Comparison of ENCODE assay signal across 20 mouse cellular contexts in the genomic region with DNA sequence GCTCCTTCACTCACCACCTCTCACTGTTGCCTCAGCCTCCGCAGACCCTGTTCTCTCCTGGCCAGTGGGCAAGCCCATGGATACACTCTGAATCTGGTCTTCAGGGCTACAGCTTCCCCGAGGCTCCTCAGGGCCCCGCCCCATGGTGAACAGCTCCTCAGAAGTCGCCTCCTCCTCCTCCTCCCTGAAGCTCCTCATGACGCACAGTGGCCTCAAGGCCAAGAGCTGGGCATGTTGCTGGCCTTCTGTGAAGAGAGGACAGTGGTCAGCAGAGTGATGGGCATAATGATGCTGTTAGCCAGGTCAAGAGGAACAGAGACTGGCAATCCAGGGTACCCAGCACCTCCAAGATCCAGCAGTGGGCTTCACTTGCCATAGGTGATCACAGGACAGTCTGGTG.
"Had no signal": no experiment of that assay in that cellular context is flagged by ENCODE, and none has a peak within 500 bp of the region (broad histone marks: within the 10 kb centered on the region; RNA-seq: fewer than 3 reads in every experiment).

No protein-coding gene starts in this region.

- H3K27ac ChIP-seq: limb, embryonic 13.5 days; liver, embryonic 12.5 days; liver, embryonic 15.5 days; macrophage; midbrain, embryonic 12.5 days; midbrain, embryonic 15.5 days; neural tube, embryonic 12.5 days; neural tube, embryonic 15.5 days; stomach, embryonic 15.5 days had no signal

- H3K4me2 ChIP-seq: limb, embryonic 13.5 days; liver, embryonic 12.5 days; liver, embryonic 15.5 days; midbrain, embryonic 12.5 days; midbrain, embryonic 15.5 days; neural tube, embryonic 12.5 days; neural tube, embryonic 15.5 days; stomach, embryonic 15.5 days had no signal

- DNase-seq: kidney, adult 18-20 months; kidney, adult 9 months; kidney, postnatal 14 days; kidney, postnatal 4 days; liver; lung, adult 2 months; retina, postnatal 1 day; right cerebral cortex, postnatal 25 days; spleen, adult 18-20 months; thymus, postnatal 25 days had no signal

- H3K4me1 ChIP-seq: midbrain, embryonic 12.5 days; midbrain, embryonic 15.5 days; neural tube, embryonic 12.5 days; neural tube, embryonic 15.5 days had no signal

- H3K27me3 ChIP-seq: limb, embryonic 13.5 days; liver, embryonic 12.5 days; liver, embryonic 15.5 days; midbrain, embryonic 12.5 days; midbrain, embryonic 15.5 days; neural tube, embryonic 12.5 days; neural tube, embryonic 15.5 days; stomach, embryonic 15.5 days had no signal

- H3K36me3 ChIP-seq: limb, embryonic 10.5 days; limb, embryonic 13.5 days; liver, embryonic 12.5 days; liver, embryonic 15.5 days; midbrain, embryonic 12.5 days; midbrain, embryonic 15.5 days; neural tube, embryonic 12.5 days; neural tube, embryonic 15.5 days; stomach, embryonic 15.5 days had no signal

- ATAC-seq: liver, embryonic 12.5 days; midbrain, embryonic 15.5 days had no signal

- H3K9me3 ChIP-seq: limb, embryonic 10.5 days; limb, embryonic 13.5 days; liver, embryonic 12.5 days; liver, embryonic 15.5 days; midbrain, embryonic 12.5 days; midbrain, embryonic 15.5 days; neural tube, embryonic 12.5 days; neural tube, embryonic 15.5 days; stomach, embryonic 15.5 days had no signal

- H3K9ac ChIP-seq: limb, embryonic 13.5 days; liver, embryonic 12.5 days; liver, embryonic 15.5 days; midbrain, embryonic 12.5 days; midbrain, embryonic 15.5 days; neural tube, embryonic 12.5 days; neural tube, embryonic 15.5 days; stomach, embryonic 15.5 days had no signal

- H3K4me3 ChIP-seq: limb, embryonic 10.5 days; limb, embryonic 13.5 days; liver, embryonic 12.5 days; liver, embryonic 15.5 days; midbrain, embryonic 12.5 days; midbrain, embryonic 15.5 days; neural tube, embryonic 12.5 days; neural tube, embryonic 15.5 days; stomach, embryonic 15.5 days had no signal
